Mouse (Mus musculus): ENCODE measurements around the gene Sorbs1. TPM values are rescaled to one million over a fixed set of nuclear protein-coding genes. Genes with fewer than 3 reads are reported as not detected.

Gene Sorbs1
- polyA plus RNA-seq, 1 experiment from 2014 or later: 111 TPM

DNA sequence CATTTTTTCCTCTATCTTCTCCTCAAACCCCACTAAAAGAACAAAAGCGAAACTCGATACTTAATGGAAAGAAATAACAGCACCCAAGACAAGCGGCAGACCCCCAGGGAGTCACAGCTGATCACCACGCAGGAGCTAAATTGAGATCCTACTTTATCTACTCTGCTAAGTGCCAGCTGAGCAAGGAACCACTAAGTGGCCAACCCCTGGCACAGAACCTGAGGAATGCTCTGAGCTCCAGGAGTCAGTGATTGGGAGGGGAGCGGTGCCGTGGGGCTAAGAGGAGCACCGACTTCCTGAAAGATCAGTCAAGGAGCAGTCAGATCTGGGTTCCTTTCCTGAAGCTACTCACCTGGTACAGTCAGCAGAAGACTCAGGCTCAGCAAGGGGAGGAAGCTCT, 9.2 kb downstream of the Sorbs1 start:
- Histone ChIP-seq H3K4me2 (replicated peaks; ENCODE audit: low read depth) (no peak overlapping the region), H3K27ac (replicated peaks) (no peak overlapping the region), H3K27me3 (ENCODE audit: control insufficient read depth, insufficient read depth, low read length) (no peaks in the 10 kb centered on the region), H3K4me3 (ENCODE audit: low read depth, low read length) (no peak overlapping the region), H3K9me3 (ENCODE audit: control insufficient read depth, low read length) (no peaks in the 10 kb centered on the region), H3K9ac (ENCODE audit: low read length) (no peak overlapping the region), H3K36me3 (ENCODE audit: control insufficient read depth, insufficient read depth, low read length) (no peaks in the 10 kb centered on the region), H3K4me1 (replicated peaks; ENCODE audit: control insufficient read depth, insufficient read depth) (no peaks in the 10 kb centered on the region)
- TF ChIP-seq EP300 (optimal IDR thresholded peaks at IDR 0.05) (no peak), CTCF (IDR thresholded peaks at IDR 0.05; ENCODE audit: low read depth) (no peak)
- ATAC-seq (ENCODE audit: low FRiP score, low TSS enrichment): no peak
- DNase-seq (ENCODE audit: low spot score): no peak
- WGBS: 75% methylated on average over 7 of the region's 7 CpGs

DNA sequence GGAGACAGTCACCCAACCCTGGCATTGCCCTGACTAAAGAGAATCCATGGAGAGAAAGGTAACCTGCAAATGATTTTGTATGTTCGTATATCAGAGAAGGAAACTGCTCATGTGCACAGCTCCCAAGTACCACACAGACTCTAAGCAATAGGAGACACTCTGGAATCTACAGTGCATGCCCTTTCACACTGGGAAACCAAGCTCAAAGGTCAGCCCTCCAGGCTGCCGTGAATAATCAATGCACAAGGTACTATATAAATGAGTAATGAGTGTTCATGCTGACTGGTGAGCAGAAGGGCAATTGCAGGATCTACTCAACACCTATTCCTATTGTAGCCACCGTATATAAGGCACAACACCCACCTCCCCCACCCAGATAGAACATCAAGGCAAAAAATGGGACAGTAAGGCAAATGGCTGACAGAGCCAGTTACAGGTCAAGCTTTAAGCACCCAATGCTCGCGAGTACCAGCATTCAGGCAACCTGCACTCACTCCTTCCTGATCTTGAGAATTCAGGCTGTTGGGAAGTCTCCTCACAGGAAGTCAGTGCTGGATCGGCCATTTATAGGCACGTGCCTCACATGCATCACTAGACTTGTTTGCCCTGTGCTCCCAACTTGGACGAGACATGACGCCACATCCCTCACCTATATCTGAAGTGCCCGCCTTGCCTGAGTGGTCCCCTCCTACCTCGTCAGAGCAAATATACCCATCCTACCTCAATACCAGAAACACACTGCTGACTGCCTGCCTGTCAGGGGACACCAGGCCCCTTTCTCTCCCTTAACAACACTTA, 13.4 kb downstream of the Sorbs1 start:
- TF ChIP-seq CTCF (IDR thresholded peaks at IDR 0.05; ENCODE audit: low read depth) (no peak), EP300 (optimal IDR thresholded peaks at IDR 0.05) (no peak)
- Histone ChIP-seq H3K9ac (ENCODE audit: low read length) (no peak overlapping the region), H3K27ac (replicated peaks) (peak overlapping the region; percentile 49; the same call in 1 of the 2 replicates), H3K4me3 (ENCODE audit: low read depth, low read length) (no peak overlapping the region), H3K4me1 (replicated peaks; ENCODE audit: control insufficient read depth, insufficient read depth) (no peaks in the 10 kb centered on the region), H3K27me3 (ENCODE audit: control insufficient read depth, insufficient read depth, low read length) (no peaks in the 10 kb centered on the region), H3K36me3 (ENCODE audit: control insufficient read depth, insufficient read depth, low read length) (no peaks in the 10 kb centered on the region), H3K9me3 (ENCODE audit: control insufficient read depth, low read length) (no peaks in the 10 kb centered on the region), H3K4me2 (replicated peaks; ENCODE audit: low read depth) (no peak overlapping the region)
- DNase-seq (ENCODE audit: low spot score) (no peak), ATAC-seq (ENCODE audit: low FRiP score, low TSS enrichment) (peak; percentile 61)
- WGBS: 70% methylated on average over 11 of the region's 11 CpGs

DNA sequence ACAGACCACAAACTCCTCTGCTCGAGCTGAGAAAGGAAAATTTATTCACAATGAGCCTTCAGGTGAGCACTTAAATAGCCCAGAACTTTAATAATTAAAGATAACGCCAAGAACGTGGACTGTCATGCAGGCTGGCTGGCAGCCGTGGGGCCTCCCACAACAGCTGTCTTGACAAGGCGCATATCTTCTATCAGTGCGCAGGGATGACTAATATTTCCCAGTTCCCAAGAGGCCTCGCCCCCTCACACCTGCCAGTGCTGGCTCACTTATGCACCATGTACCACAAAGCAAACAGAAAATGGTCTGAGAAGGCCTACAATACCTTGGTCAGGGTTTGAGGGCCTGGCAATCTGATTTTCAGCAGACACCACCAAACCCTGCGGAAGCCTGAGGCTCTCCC, 14.4 kb downstream of the Sorbs1 start:
- ATAC-seq (ENCODE audit: low FRiP score, low TSS enrichment): peak; percentile 64; the same call in 1 of the 2 replicates
- DNase-seq (ENCODE audit: low spot score): peak; percentile 69
- H3K4me1 ChIP-seq (replicated peaks; ENCODE audit: control insufficient read depth, insufficient read depth): no peaks in the 10 kb centered on the region
- no peaks in the 10 kb centered on the region for H3K9me3 ChIP-seq (ENCODE audit: control insufficient read depth, low read length)
- 43% methylated on average over 8 of the region's 8 CpGs for WGBS
- H3K4me3 ChIP-seq (ENCODE audit: low read depth, low read length): no peak overlapping the region
- no peak overlapping the region for H3K4me2 ChIP-seq (replicated peaks; ENCODE audit: low read depth)
- H3K36me3 ChIP-seq (ENCODE audit: control insufficient read depth, insufficient read depth, low read length): no peaks in the 10 kb centered on the region
- H3K27ac ChIP-seq (replicated peaks): peak overlapping the region; percentile 56; the same call in 1 of the 2 replicates
- 0 out of 2 replicates have a peak overlapping the region, but pooled peaks have one; percentile 28 for H3K9ac ChIP-seq (ENCODE audit: low read length)
- TF ChIP-seq EP300 (optimal IDR thresholded peaks at IDR 0.05): no peak
- no peak for TF ChIP-seq CTCF (IDR thresholded peaks at IDR 0.05; ENCODE audit: low read depth)
- no peaks in the 10 kb centered on the region for H3K27me3 ChIP-seq (ENCODE audit: control insufficient read depth, insufficient read depth, low read length)

DNA sequence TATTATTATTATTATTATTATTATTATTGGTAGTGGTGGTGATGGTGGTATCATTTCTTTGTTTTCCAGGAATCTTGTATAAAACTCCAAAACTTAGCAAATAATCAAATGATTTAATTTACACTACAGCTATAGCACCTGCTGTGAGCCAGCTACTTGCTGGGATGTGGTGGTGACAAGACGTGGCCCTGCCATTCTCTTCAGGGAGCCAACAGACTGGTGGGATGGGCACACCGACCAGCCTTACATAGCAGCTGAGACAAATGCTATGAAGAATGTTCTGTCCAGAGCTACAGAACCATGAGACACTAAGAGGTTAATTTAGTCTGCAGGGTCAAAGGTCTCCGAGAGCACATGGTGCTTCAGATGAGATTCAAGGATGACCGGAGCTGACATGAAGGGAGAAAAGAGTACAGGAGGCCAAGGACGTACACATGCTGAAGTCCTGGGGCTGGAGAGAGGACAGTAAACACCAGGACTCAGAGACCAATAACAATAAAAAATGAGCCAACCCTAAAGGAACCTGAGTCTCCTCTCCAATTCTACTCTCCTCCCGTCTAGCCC, 15.3 kb downstream of the Sorbs1 start:
- Histone ChIP-seq H3K4me3 (ENCODE audit: low read depth, low read length) (no peak overlapping the region), H3K27ac (replicated peaks) (no peak overlapping the region), H3K4me1 (replicated peaks; ENCODE audit: control insufficient read depth, insufficient read depth) (no peaks in the 10 kb centered on the region), H3K27me3 (ENCODE audit: control insufficient read depth, insufficient read depth, low read length) (no peaks in the 10 kb centered on the region), H3K4me2 (replicated peaks; ENCODE audit: low read depth) (no peak overlapping the region), H3K9ac (ENCODE audit: low read length) (no peak overlapping the region), H3K9me3 (ENCODE audit: control insufficient read depth, low read length) (no peaks in the 10 kb centered on the region), H3K36me3 (ENCODE audit: control insufficient read depth, insufficient read depth, low read length) (no peaks in the 10 kb centered on the region)
- TF ChIP-seq EP300 (optimal IDR thresholded peaks at IDR 0.05) (no peak), CTCF (IDR thresholded peaks at IDR 0.05; ENCODE audit: low read depth) (no peak)
- WGBS: 72% methylated on average over 6 of the region's 6 CpGs
- ATAC-seq (ENCODE audit: low FRiP score, low TSS enrichment) (no peak), DNase-seq (ENCODE audit: low spot score) (no peak)

GRCm38 (mm10) chr19:40496509-40497267, 16.9 kb downstream of the Sorbs1 start:
- 92% methylated on average over 11 of the region's 11 CpGs for WGBS
- DNase-seq (ENCODE audit: low spot score) (no peak), ATAC-seq (ENCODE audit: low FRiP score, low TSS enrichment) (0 out of 2 replicates have a peak, but pooled peaks have one; percentile 15)
- no peak overlapping the region for H3K4me2 ChIP-seq (replicated peaks; ENCODE audit: low read depth)
- no peak overlapping the region for H3K9ac ChIP-seq (ENCODE audit: low read length)
- peak overlapping the region; percentile 67 for H3K27ac ChIP-seq (replicated peaks)
- no peaks in the 10 kb centered on the region for H3K27me3 ChIP-seq (ENCODE audit: control insufficient read depth, insufficient read depth, low read length)
- H3K36me3 ChIP-seq (ENCODE audit: control insufficient read depth, insufficient read depth, low read length): no peaks in the 10 kb centered on the region
- H3K9me3 ChIP-seq (ENCODE audit: control insufficient read depth, low read length): no peaks in the 10 kb centered on the region
- H3K4me1 ChIP-seq (replicated peaks; ENCODE audit: control insufficient read depth, insufficient read depth): no peaks in the 10 kb centered on the region
- TF ChIP-seq EP300 (optimal IDR thresholded peaks at IDR 0.05): no peak
- no peak for TF ChIP-seq CTCF (IDR thresholded peaks at IDR 0.05; ENCODE audit: low read depth)
- no peak overlapping the region for H3K4me3 ChIP-seq (ENCODE audit: low read depth, low read length)

Measured in stomach, postnatal 0 days (tissue).